Mouse (Mus musculus): ENCODE measurements around the gene Slc37a1.

- TF ChIP-seq GATA1 (IDR thresholded peaks at IDR 0.05; ENCODE audit: borderline replicate concordance, low read length) (no peak), FLI1 (IDR thresholded peaks at IDR 0.05; ENCODE audit: low read length) (no peak)
Measured at GRCm38 (mm10) chr17:31298419-31299209, 12.0 kb downstream of the Slc37a1 start.

All from megakaryocyte, embryonic 14.5 days (primary cell).